Mouse (Mus musculus): ENCODE measurements at regions not wholly inside any gene's neighbourhood (a gene's known extent, or its start where the extent isn't known, plus 50 kb on each side); places are given as distances from the start of the nearest gene placed in this dataset.

DNA sequence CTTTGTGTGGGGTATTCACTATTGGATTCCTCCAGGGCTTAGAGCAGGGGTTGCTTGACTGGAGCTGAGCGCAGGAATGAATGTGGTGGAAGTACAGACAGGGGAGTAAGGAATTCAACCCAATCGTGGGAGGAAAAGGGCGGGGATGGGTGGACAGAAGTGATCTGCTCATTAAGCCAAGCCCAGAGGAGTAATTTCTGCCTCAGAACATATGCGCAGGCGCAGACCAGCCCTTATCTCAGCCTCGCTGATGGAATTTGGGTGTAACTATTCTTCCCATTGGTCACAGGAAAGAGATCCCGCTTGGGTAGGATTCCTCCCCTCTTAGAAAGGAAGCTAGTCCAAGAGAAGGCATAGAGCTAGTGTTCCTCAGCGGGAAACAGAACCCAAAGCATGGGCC lies 158.8 kb downstream of the Efnb1 start:
- TF ChIP-seq POLR2A (IDR thresholded peaks at IDR 0.05; ENCODE audit: control insufficient read depth, low read depth, low read length) (no peak), CTCF (IDR thresholded peaks at IDR 0.05; ENCODE audit: control insufficient read depth, insufficient read depth, insufficient replicate concordance, low read depth, low read length) (no peak)
